Mouse (Mus musculus) intestine, embryonic 14.5 days (tissue): Measurements from ENCODE around the gene Atg9a. TPM values are rescaled to one million over a fixed set of nuclear protein-coding genes. Genes with fewer than 3 reads are reported as not detected.
A peak's percentile ranks its signal among the peaks of the same experiment; 100 is the strongest.

Experiments
- ATAC-seq: fragments of 200-750 bp; cut with Nextera tagmentation; replicated peaks from 2 replicates; pipeline ENCODE4 v1.8.0; 2017; ENCODE audit warnings: low read depth, moderate number of reproducible peaks, moderate TSS enrichment, moderate library complexity; ENCODE audit not compliant: low FRiP score, low TSS enrichment
- DNase-seq: peaks from one replicate; pipeline ENCODE4 v3.0.0-alpha.2; 2018; ENCODE audit warnings: low spot score
- H3K27ac ChIP-seq: fragments of 300-500 bp; sonication (generic); 2 replicates; pipeline ENCODE4 v1.5.1; 2014; ENCODE audit warnings: low read depth, mild to moderate bottlenecking, control low read depth
- H3K27me3 ChIP-seq: fragments of 300-500 bp; sonication (generic); replicated peaks from 2 replicates; pipeline ENCODE4 v1.6.1; 2014; ENCODE audit warnings: low read length, control low read depth; ENCODE audit not compliant: control insufficient read depth, insufficient read depth
- H3K36me3 ChIP-seq: fragments of 300-500 bp; sonication (generic); 2 replicates; pipeline ENCODE4 v1.6.1; 2014; ENCODE audit warnings: low read length, control low read depth; ENCODE audit not compliant: control insufficient read depth, insufficient read depth
- H3K4me1 ChIP-seq: fragments of 300-500 bp; sonication (generic); replicated peaks from 2 replicates; pipeline ENCODE4 v1.6.1; 2014; ENCODE audit warnings: low read length, control low read depth, mixed read lengths; ENCODE audit not compliant: control insufficient read depth, insufficient read depth
- H3K4me2 ChIP-seq: fragments of 300-500 bp; sonication (generic); 2 replicates; pipeline ENCODE4 v1.6.1; 2014; ENCODE audit warnings: low read length
- H3K4me3 ChIP-seq: fragments of 300-500 bp; sonication (generic); 2 replicates; pipeline ENCODE4 v1.5.1; 2014; ENCODE audit warnings: low read depth, low read length, control low read depth, mixed read lengths
- H3K9ac ChIP-seq: fragments of 300-500 bp; sonication (generic); 2 replicates; pipeline ENCODE4 v1.6.1; 2014; ENCODE audit warnings: mild to moderate bottlenecking, low read length
- H3K9me3 ChIP-seq: fragments of 300-500 bp; sonication (generic); 2 replicates; pipeline ENCODE4 v1.6.1; 2016; ENCODE audit warnings: low read length, control low read depth; ENCODE audit not compliant: control insufficient read depth
- WGBS: fragments of 180-500 bp; shearing (Covaris S2); extraction: QIAGEN DNeasy Blood & Tissue Kit; methylation state at CpG from one replicate; pipeline ENCODE4 v1.1.7; 2014; 5-methylcytosine and 5-hydroxymethylcytosine counted together
- polyA plus RNA-seq: library from polyadenylated mRNA; unstranded; fragments of >200 nt; fragmentation: Nextera tagmentation; extraction: Ambion mirVana; gene quantifications from 2 replicates; pipeline ENCODE4 v1.2.1, GENCODE M21; 2014

Gene Atg9a
- polyA plus RNA-seq, 1 experiment from 2014 or later: 26.3 TPM

DNA sequence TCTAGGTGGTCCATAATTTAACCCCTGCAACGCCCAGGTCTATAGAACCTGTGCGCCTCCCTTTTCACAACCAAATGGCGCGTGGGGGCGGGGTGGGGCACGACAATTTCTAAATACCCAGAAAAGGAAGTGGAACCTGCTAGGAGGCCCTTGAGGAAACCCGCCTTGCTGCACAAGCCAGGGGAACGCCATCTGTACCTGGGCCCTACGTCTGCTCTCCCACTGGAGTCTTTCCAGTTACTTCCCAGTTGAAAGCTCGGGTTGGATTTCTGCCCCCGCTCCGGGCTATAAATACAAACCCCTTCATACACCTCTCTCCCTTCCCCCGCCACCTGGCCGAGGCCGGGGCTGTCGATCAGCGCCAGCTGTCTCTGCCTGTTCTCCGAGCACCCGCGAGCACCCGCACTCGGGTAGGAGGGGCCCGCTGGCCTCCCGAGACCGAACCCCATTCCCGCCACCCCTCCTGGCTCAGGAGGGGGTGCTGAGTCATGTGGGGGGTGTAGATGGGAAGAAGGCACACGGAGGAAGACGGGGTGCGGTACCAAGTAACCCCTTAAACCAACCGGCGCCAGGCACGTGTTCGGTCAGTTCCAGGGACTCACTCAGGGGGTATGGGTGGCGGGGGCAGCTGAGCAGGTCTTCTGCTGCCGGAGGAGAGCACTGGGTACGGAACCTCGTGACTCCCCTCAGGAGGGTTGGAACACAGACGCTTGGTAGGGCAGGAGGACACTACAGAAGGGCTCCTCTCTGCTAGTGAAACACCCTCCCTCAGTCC lies 26.4 kb upstream of the Atg9a start:
- peak; percentile 29 for ATAC-seq
- peak; percentile 58 for DNase-seq
- Histone ChIP-seq H3K36me3 (peaks cover 24% of the 10 kb centered on the region), H3K4me1 (peaks cover 12% of the 10 kb centered on the region), H3K4me2 (peak overlapping the region; percentile 99), H3K9ac (peak overlapping the region; percentile 45), H3K4me3 (peak overlapping the region; percentile 59), H3K9me3 (no peaks in the 10 kb centered on the region), H3K27me3 (peaks cover 41% of the 10 kb centered on the region), H3K27ac (no peak overlapping the region)
- under 1% methylated on average over 38 of the region's 38 CpGs for WGBS

DNA sequence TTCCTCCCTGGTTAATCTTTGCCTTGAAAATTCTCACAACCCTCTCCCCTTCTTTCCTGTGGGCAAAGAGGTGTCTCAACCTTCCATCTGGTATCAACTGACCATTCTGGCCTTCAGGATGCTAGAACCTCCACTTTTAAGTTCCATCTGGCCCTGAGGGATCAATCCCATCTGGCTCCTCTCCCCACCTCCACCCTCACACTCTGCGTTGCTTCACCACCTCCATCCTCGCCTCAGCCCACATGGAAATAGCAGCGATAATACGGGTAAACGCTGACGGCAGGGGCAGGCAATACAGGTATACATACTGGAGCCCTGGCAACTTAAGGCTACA lies 25.9 kb upstream of the Atg9a start:
- Histone ChIP-seq H3K9ac (no peak overlapping the region; the same call in 1 of the 2 replicates), H3K4me1 (peaks cover 13% of the 10 kb centered on the region), H3K27ac (no peak overlapping the region), H3K36me3 (peaks cover 29% of the 10 kb centered on the region), H3K4me3 (peak overlapping the region; percentile 59), H3K9me3 (no peaks in the 10 kb centered on the region), H3K4me2 (peak overlapping the region; percentile 99), H3K27me3 (peaks cover 41% of the 10 kb centered on the region)
- DNase-seq (no peak), ATAC-seq (no peak)
- 2% methylated on average over 6 of the region's 6 CpGs for WGBS

DNA sequence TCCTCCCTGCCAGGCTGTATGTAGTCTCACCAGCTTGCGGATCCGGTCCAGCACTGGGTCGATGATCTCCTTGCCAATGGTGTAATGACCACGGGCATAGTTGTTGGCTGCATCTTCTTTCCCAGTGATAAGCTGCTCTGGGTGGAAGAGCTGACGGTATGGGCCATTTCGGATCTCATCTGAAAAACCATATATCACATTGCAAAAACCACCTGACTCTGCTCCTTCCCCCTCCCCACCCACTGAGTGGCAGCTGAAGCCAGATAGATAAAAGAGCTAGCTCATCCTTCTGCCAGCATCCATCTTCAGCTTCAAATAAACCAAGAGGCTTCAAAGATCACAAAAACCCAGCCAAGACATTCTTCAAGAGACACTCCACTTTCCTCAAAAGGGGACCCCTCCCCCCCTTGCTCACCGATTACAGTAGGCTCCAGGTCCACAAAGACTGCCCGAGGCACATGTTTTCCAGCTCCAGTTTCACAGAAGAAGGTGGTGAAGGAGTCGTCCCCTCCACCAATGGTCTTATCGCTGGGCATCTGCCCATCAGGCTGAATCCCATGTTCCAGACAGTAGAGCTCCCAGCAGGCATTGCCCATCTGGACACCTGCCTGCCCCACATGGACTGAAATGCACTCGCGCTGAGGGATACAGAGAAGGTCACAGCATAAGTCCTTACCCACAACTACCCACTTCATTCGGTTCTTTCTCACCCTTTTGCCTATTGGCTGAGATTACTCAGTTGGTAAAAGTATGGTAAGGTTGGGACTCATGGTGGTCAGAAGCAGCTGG lies 25.0 kb upstream of the Atg9a start:
- no peak overlapping the region for H3K27ac ChIP-seq

DNA sequence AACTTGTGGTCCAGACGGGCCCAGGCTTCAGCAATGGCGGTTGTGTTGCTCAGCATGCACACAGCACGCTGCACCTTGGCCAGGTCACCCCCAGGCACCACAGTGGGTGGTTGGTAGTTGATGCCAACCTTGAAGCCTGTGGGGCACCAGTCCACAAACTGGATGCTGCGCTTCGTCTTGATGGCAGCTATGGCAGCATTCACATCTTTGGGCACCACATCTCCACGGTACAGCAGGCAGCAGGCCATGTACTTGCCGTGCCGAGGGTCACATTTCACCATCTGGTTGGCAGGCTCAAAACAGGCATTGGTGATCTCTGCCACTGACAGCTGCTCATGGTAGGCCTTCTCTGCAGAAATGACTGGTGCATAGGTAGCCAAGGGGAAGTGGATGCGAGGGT lies 23.8 kb upstream of the Atg9a start:
- no peak overlapping the region for H3K4me2 ChIP-seq
- no peaks in the 10 kb centered on the region for H3K9me3 ChIP-seq
- H3K4me1 ChIP-seq: peaks cover 22% of the 10 kb centered on the region
- no peak overlapping the region for H3K4me3 ChIP-seq
- peaks cover 33% of the 10 kb centered on the region for H3K27me3 ChIP-seq
- no peak for DNase-seq
- H3K9ac ChIP-seq: no peak overlapping the region
- H3K36me3 ChIP-seq: peaks cover 34% of the 10 kb centered on the region
- 93% methylated on average over 9 of the region's 9 CpGs for WGBS
- H3K27ac ChIP-seq: no peak overlapping the region
- no peak for ATAC-seq

More for the DNA sequence above, 25.0 kb upstream of the Atg9a start:
- 0 out of 2 replicates have a peak overlapping the region, but pooled peaks have one; percentile 99 for H3K4me2 ChIP-seq
- WGBS: 74% methylated on average over 13 of the region's 13 CpGs
- H3K27me3 ChIP-seq: peaks cover 41% of the 10 kb centered on the region
- no peak overlapping the region for H3K4me3 ChIP-seq
- peaks cover 34% of the 10 kb centered on the region for H3K36me3 ChIP-seq
- DNase-seq (no peak), ATAC-seq (no peak)
- H3K9ac ChIP-seq: no peak overlapping the region
- no peaks in the 10 kb centered on the region for H3K9me3 ChIP-seq
- H3K4me1 ChIP-seq: peaks cover 13% of the 10 kb centered on the region

DNA sequence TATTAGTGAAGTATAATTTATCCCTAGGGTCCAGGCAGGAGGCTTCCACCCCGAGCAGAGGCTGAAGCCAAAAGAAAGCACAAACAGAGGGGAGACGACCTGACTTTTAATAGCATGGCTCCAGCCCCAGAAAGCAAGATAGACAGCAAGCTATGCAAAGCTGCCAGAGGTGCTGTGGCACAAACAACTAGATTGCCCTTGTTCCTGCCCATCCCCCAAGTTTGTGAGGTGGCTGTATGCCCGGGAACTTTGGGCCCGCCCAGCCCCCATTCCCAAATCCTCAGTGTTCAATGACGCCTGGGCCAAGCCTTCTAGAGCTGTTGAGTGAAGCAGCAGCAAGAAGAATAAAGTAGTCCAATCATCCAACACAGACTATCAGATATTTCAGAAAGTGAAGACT lies 22.9 kb upstream of the Atg9a start:
- DNase-seq (no peak), ATAC-seq (no peak)
- Histone ChIP-seq H3K4me1 (peaks cover 27% of the 10 kb centered on the region), H3K27ac (no peak overlapping the region), H3K9me3 (no peaks in the 10 kb centered on the region), H3K4me2 (no peak overlapping the region), H3K36me3 (peaks cover 34% of the 10 kb centered on the region), H3K9ac (no peak overlapping the region), H3K27me3 (peaks cover 24% of the 10 kb centered on the region), H3K4me3 (no peak overlapping the region)
- WGBS: 64% methylated on average over 5 of the region's 5 CpGs

DNA sequence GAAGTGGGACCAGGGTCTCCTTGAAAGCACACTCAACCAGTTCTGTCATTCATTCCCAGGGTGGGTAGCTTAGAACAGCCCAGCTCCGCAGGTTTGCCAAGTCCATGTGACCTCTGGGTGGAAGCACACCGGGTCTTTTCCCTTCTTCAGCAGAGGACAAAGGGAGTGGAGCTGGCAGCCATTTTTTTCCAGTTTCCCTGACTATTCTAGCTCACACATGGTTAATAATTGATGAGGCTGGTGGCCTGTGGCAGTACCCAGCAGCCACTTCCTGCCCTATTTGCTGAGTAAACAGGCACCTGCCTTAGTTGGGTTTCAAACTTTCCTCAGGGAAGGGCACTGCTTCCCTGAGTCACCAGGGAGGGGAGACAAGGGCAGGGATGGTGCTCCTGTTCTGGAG lies 22.4 kb upstream of the Atg9a start:
- H3K4me3 ChIP-seq: no peak overlapping the region
- peaks cover 26% of the 10 kb centered on the region for H3K4me1 ChIP-seq
- no peak overlapping the region for H3K9ac ChIP-seq
- 62% methylated on average over 2 of the region's 2 CpGs for WGBS
- peaks cover 34% of the 10 kb centered on the region for H3K36me3 ChIP-seq
- no peak for ATAC-seq
- H3K27ac ChIP-seq: peak overlapping the region; percentile 72
- H3K9me3 ChIP-seq: no peaks in the 10 kb centered on the region
- H3K4me2 ChIP-seq: 0 out of 2 replicates have a peak overlapping the region, but pooled peaks have one; percentile 10
- peaks cover 20% of the 10 kb centered on the region for H3K27me3 ChIP-seq
- no peak for DNase-seq

DNA sequence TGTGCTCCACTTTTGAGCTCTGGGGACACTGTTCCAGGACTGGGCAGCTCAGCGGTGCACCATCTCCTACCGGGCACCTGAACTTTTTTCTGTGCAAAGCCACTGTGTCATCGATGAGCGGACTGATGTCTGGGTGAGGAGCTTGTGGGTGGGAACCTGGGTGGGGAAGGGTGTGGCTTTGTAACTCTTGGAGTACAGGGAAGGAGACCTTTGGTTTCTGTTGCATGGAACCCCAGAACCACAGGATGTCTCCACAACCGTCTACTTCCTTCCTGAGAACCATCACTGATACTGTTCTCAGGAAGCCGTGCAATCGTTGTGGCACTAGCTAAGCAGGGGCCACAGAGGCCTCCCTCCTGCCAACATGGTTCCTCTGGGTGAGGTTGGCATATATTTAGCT lies 21.1 kb upstream of the Atg9a start:
- ATAC-seq: no peak

DNA sequence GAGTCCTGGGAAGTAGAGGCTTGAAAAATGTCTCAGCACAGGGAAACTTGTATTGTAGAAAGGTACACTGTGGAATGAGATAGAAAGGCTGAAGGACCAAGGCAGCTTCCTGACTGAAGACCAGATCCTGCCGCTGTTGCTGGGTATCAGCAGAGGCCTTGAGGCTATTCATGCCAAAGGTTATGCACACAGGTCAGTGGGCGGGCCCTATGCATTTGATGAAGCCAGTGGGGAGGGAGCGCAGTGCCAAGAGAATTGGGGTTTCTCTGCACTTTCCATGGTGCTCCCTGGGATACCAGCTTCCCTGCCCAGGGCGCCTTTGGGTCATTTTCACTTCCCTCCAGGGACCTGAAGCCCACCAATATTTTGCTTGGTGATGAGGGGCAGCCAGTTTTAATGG lies 20.5 kb upstream of the Atg9a start:
- no peak overlapping the region for H3K27ac ChIP-seq
- no peak overlapping the region for H3K9ac ChIP-seq
- no peak overlapping the region for H3K4me3 ChIP-seq
- 79% methylated on average over 4 of the region's 4 CpGs for WGBS
- H3K27me3 ChIP-seq: peaks cover 2% of the 10 kb centered on the region; the same call in 1 of the 2 replicates
- H3K9me3 ChIP-seq: no peaks in the 10 kb centered on the region
- H3K4me2 ChIP-seq: no peak overlapping the region
- ATAC-seq (no peak), DNase-seq (no peak)
- H3K4me1 ChIP-seq: peaks cover 29% of the 10 kb centered on the region
- peaks cover 34% of the 10 kb centered on the region for H3K36me3 ChIP-seq

More for the DNA sequence above, 21.1 kb upstream of the Atg9a start:
- H3K27me3 ChIP-seq: peaks cover 8% of the 10 kb centered on the region
- no peak overlapping the region for H3K4me3 ChIP-seq
- 81% methylated on average over 7 of the region's 7 CpGs for WGBS
- DNase-seq: no peak
- no peak overlapping the region for H3K4me2 ChIP-seq
- H3K27ac ChIP-seq: no peak overlapping the region
- peaks cover 29% of the 10 kb centered on the region for H3K4me1 ChIP-seq
- H3K36me3 ChIP-seq: peaks cover 34% of the 10 kb centered on the region
- H3K9me3 ChIP-seq: no peaks in the 10 kb centered on the region
- no peak overlapping the region for H3K9ac ChIP-seq
